Mouse (Mus musculus): Measurements from ENCODE around the gene Ddah1. TPM values are rescaled to one million over a fixed set of nuclear protein-coding genes. Genes with fewer than 3 reads are reported as not detected.

Gene Ddah1
- total and polyA plus RNA-seq, 2 experiments from 2014 or later: 8.1 to 12.4 TPM

DNA sequence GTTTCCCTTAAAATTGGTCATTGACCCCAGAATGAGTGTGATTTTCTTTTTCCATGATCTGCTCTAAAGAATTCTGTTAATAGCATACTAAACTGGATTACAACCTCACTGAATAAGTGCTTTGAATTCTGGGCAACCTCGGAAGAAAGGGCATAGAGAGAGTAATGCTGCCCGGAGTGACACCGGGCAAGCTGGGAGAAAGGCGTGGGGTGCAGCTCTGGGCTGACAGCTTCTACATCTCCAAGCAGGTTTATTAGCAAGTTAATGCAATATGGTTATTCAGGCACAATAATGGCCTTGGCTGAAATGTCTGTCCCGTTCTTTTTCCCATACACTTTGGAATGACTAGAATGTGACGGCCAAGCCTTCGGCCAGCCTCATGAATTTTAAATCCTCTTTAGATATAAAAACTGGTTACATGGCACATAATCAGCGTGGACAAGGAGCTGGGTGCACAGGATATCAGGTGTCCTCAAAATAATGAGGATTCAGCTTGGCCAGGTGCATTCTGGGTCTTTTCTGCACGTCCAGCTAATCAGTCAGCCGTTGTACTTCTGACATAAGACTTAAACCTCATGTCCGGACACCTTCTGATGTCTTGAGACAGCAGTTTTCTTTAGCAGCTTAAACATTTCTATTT lies 67.1 kb downstream of the Ddah1 start:
- Histone ChIP-seq H3K9me3 (replicated peaks; ENCODE audit: control insufficient read depth, low read length) (no peaks in the 10 kb centered on the region), H3K36me3 (replicated peaks; ENCODE audit: control insufficient read depth, insufficient read depth, low read length) (no peaks in the 10 kb centered on the region), H3K27ac (ENCODE audit: low read depth) (no peak overlapping the region), H3K27me3 (ENCODE audit: control insufficient read depth, insufficient read depth, low read length) (no peaks in the 10 kb centered on the region), H3K4me3 (ENCODE audit: low read depth, low read length) (no peak overlapping the region), H3K4me2 (ENCODE audit: low read depth, low read length) (no peak overlapping the region), H3K9ac (replicated peaks; ENCODE audit: low read depth, low read length) (no peak overlapping the region), H3K4me1 (ENCODE audit: control insufficient read depth, insufficient read depth) (0 out of 2 replicates have a peak, but pooled peaks cover 14% of the 10 kb centered on the region)
- ATAC-seq (ENCODE audit: insufficient read depth, low read depth): no peak
- WGBS: 78% methylated on average over 11 of the region's 11 CpGs
- TF ChIP-seq EP300 (IDR thresholded peaks at IDR 0.05; ENCODE audit: low read depth): no peak
- TF ChIP-seq CTCF (IDR thresholded peaks at IDR 0.05; ENCODE audit: low read depth): no peak
- DNase-seq (ENCODE audit: low spot score): no peak

DNA sequence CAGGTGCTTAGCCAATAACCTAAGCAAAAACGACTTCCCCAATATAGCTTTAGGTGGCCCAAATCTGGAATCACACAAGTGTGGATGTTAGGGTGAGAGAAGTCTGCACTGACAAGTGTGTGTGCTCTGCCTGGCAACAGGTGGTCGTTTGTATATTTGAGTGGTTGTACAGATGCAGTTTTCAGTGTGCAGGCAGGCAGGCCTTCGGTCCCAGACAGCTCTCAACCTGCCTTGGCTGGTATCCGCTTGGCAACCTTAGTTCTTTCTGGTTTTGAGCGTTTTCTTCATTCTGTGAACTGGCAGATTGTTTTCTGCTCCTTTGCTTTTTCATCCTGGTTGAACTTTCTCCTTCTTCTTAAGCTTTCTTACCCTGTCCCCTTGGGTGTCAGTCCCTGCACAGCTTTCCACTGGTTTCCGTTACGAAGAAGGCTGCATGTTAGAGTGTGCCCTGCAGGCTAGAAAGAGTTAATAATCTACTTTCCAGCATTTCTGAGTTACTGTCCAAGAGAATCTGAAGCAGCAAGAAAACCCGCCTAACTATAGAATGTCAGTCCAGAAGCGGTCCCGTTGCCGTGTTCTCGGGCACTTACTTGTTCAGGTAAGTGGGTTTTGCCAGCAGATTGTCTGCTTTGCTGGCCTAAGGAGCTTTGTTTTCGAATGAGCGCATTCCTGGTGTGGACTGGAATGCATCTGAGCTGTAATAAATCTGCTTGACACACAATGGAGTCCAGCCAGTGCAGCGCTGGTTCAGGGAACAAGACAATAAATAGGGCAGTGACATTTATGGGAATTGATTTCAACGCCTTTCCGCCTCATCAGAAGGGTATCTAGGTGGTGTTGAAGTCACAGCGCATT lies 68.9 kb downstream of the Ddah1 start:
- Histone ChIP-seq H3K4me2 (ENCODE audit: low read depth, low read length) (peak overlapping the region; percentile 45), H3K9me3 (replicated peaks; ENCODE audit: control insufficient read depth, low read length) (no peaks in the 10 kb centered on the region), H3K36me3 (replicated peaks; ENCODE audit: control insufficient read depth, insufficient read depth, low read length) (no peaks in the 10 kb centered on the region), H3K4me3 (ENCODE audit: low read depth, low read length) (peak overlapping the region; percentile 14), H3K9ac (replicated peaks; ENCODE audit: low read depth, low read length) (0 out of 2 replicates have a peak overlapping the region, but pooled peaks have one; percentile 36), H3K4me1 (ENCODE audit: control insufficient read depth, insufficient read depth) (0 out of 2 replicates have a peak, but pooled peaks cover 14% of the 10 kb centered on the region), H3K27me3 (ENCODE audit: control insufficient read depth, insufficient read depth, low read length) (no peaks in the 10 kb centered on the region), H3K27ac (ENCODE audit: low read depth) (peak overlapping the region; percentile 68)
- DNase-seq (ENCODE audit: low spot score): peak; percentile 56
- no peak for TF ChIP-seq CTCF (IDR thresholded peaks at IDR 0.05; ENCODE audit: low read depth)
- TF ChIP-seq EP300 (IDR thresholded peaks at IDR 0.05; ENCODE audit: low read depth): no peak
- WGBS: 34% methylated on average over 18 of the region's 18 CpGs
- peak; percentile 58 for ATAC-seq (ENCODE audit: insufficient read depth, low read depth)

DNA sequence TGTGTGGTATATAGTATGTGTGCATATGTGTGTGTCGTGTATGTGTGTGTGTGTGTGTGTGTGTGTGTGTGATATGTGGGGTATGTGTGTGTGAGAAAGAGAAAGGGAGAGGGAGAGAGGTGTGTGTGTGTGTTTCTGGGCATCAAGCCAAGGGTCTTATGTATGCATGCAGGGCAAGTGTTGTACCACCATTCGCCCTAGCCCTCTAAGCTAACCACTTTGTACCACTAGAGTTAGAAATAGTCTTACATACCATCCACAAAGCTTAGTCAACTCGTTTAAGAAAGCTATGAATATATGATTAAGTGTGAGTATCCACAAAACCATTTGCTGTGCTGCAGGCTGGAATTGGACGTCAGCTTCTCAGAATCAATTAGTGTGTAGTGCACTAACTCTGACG lies 70.4 kb downstream of the Ddah1 start:
- TF ChIP-seq CTCF (IDR thresholded peaks at IDR 0.05; ENCODE audit: low read depth): no peak
- no peaks in the 10 kb centered on the region for H3K27me3 ChIP-seq (ENCODE audit: control insufficient read depth, insufficient read depth, low read length)
- no peak overlapping the region for H3K9ac ChIP-seq (replicated peaks; ENCODE audit: low read depth, low read length)
- no peak overlapping the region for H3K4me3 ChIP-seq (ENCODE audit: low read depth, low read length)
- 0 out of 2 replicates have a peak, but pooled peaks cover 14% of the 10 kb centered on the region for H3K4me1 ChIP-seq (ENCODE audit: control insufficient read depth, insufficient read depth)
- H3K9me3 ChIP-seq (replicated peaks; ENCODE audit: control insufficient read depth, low read length): no peaks in the 10 kb centered on the region
- H3K27ac ChIP-seq (ENCODE audit: low read depth): no peak overlapping the region
- ATAC-seq (ENCODE audit: insufficient read depth, low read depth) (no peak), DNase-seq (ENCODE audit: low spot score) (no peak)
- WGBS: 47% methylated on average over 5 of the region's 5 CpGs
- H3K36me3 ChIP-seq (replicated peaks; ENCODE audit: control insufficient read depth, insufficient read depth, low read length): no peaks in the 10 kb centered on the region
- H3K4me2 ChIP-seq (ENCODE audit: low read depth, low read length): no peak overlapping the region

DNA sequence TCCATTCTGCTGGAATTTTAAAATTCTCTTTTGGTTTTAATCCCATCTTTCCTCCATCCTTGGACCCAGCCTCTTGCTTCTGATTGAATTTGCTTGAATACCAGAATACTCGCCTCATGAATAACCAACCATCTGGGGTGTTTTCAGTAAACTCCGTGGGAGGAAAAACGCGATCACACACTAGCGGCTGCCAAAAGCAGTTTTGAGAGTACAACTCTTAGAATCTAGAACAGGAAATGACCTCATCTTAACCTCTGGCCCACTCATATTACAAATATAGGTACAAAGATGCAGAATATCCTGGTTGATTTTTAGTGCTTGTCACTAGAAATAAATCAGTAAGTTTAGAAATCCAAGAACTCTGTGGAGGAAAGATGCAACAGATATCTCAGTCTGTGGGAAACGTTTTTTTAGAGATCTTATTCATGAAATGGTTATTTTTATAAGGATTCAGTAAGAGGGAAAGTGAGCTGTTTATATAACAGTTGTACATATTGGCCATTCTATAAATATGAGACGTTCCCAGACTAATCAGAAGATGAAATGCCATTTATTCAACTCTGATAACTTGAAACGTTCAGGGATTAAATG lies 75.6 kb downstream of the Ddah1 start:
- no peaks in the 10 kb centered on the region for H3K36me3 ChIP-seq (replicated peaks; ENCODE audit: control insufficient read depth, insufficient read depth, low read length)
- H3K27ac ChIP-seq (ENCODE audit: low read depth): peak overlapping the region; percentile 39; the same call in 1 of the 2 replicates
- H3K9ac ChIP-seq (replicated peaks; ENCODE audit: low read depth, low read length): no peak overlapping the region
- no peak overlapping the region for H3K4me2 ChIP-seq (ENCODE audit: low read depth, low read length)
- DNase-seq (ENCODE audit: low spot score) (peak; percentile 65), ATAC-seq (ENCODE audit: insufficient read depth, low read depth) (peak; percentile 49; the same call in 1 of the 2 replicates)
- H3K4me3 ChIP-seq (ENCODE audit: low read depth, low read length): no peak overlapping the region
- no peaks in the 10 kb centered on the region for H3K9me3 ChIP-seq (replicated peaks; ENCODE audit: control insufficient read depth, low read length)
- TF ChIP-seq EP300 (IDR thresholded peaks at IDR 0.05; ENCODE audit: low read depth): no peak
- no peak for TF ChIP-seq CTCF (IDR thresholded peaks at IDR 0.05; ENCODE audit: low read depth)
- H3K4me1 ChIP-seq (ENCODE audit: control insufficient read depth, insufficient read depth): peaks cover under 1% of the 10 kb centered on the region; the same call in 1 of the 2 replicates
- no peaks in the 10 kb centered on the region for H3K27me3 ChIP-seq (ENCODE audit: control insufficient read depth, insufficient read depth, low read length)
- WGBS: 44% methylated on average over 8 of the region's 8 CpGs

DNA sequence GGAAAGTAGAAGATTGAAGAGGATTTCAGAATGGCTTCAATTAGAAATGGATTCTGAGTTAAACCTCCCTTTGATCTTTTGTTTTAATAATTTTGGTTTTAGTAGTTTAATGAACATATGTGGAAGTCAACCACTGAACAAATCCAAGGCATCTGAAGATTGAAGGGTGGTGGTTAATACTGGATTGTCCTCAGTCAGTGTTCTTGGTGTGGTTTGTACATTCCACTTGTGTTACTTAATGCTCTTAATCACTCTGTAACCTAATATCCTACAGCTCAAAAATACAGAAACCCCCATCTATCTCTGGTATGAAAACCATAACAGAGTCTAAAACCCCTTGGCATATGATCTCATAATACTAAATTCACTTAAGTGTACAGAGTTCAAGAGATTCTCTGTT lies 79.8 kb downstream of the Ddah1 start:
- no peaks in the 10 kb centered on the region; the same call in 1 of the 2 replicates for H3K4me1 ChIP-seq (ENCODE audit: control insufficient read depth, insufficient read depth)
- no peaks in the 10 kb centered on the region for H3K36me3 ChIP-seq (replicated peaks; ENCODE audit: control insufficient read depth, insufficient read depth, low read length)
- H3K4me2 ChIP-seq (ENCODE audit: low read depth, low read length): no peak overlapping the region
- no peak overlapping the region for H3K27ac ChIP-seq (ENCODE audit: low read depth)
- H3K27me3 ChIP-seq (ENCODE audit: control insufficient read depth, insufficient read depth, low read length): no peaks in the 10 kb centered on the region
- no peaks in the 10 kb centered on the region for H3K9me3 ChIP-seq (replicated peaks; ENCODE audit: control insufficient read depth, low read length)
- TF ChIP-seq EP300 (IDR thresholded peaks at IDR 0.05; ENCODE audit: low read depth) (no peak), CTCF (IDR thresholded peaks at IDR 0.05; ENCODE audit: low read depth) (no peak)
- DNase-seq (ENCODE audit: low spot score): no peak
- H3K4me3 ChIP-seq (ENCODE audit: low read depth, low read length): no peak overlapping the region
- no peak overlapping the region for H3K9ac ChIP-seq (replicated peaks; ENCODE audit: low read depth, low read length)
- ATAC-seq (ENCODE audit: insufficient read depth, low read depth): no peak

All from heart, postnatal 0 days (tissue).